31 mouse cellular contexts compared by ENCODE assay signal in genomic region chr9:36694276-36694675, GRCm38 (mm10). TPM values are rescaled to one million over a fixed set of nuclear protein-coding genes. Genes with fewer than 3 reads are reported as not detected.
"Had no signal": no experiment of that assay in that cellular context is flagged by ENCODE, and none has a peak within 500 bp of the region (broad histone marks: within the 10 kb centered on the region; RNA-seq: fewer than 3 reads in every experiment).

No protein-coding gene starts in this region.

- H3K9ac ChIP-seq: heart, embryonic 12.5 days; hindbrain, embryonic 12.5 days; hindbrain, embryonic 14.5 days; intestine, embryonic 15.5 days; limb, embryonic 12.5 days had no signal

- H3K36me3 ChIP-seq: heart, embryonic 10.5 days; heart, embryonic 12.5 days; hindbrain, embryonic 10.5 days; hindbrain, embryonic 12.5 days; intestine, embryonic 15.5 days; limb, embryonic 10.5 days; limb, embryonic 12.5 days had no signal

- H3K4me1 ChIP-seq: heart, embryonic 10.5 days; heart, embryonic 12.5 days; hindbrain, embryonic 10.5 days; hindbrain, embryonic 12.5 days; intestine, embryonic 15.5 days; limb, embryonic 10.5 days; limb, embryonic 12.5 days had no signal

- H3K27me3 ChIP-seq: heart, embryonic 12.5 days; hindbrain, embryonic 12.5 days; intestine, embryonic 15.5 days; limb, embryonic 12.5 days had no signal

- H3K4me2 ChIP-seq: heart, embryonic 12.5 days; hindbrain, embryonic 12.5 days; hindbrain, embryonic 14.5 days; intestine, embryonic 15.5 days; limb, embryonic 12.5 days had no signal

- ATAC-seq: hindbrain, embryonic 16.5 days; inflammation-experienced regulatory T-cells, adult 6 months; intestine, embryonic 15.5 days; intestine, postnatal 0 days had no signal

- H3K9me3 ChIP-seq: heart, embryonic 10.5 days; heart, embryonic 12.5 days; hindbrain, embryonic 10.5 days; hindbrain, embryonic 12.5 days; intestine, embryonic 15.5 days; limb, embryonic 10.5 days; limb, embryonic 12.5 days had no signal

- H3K27ac ChIP-seq: gastrocnemius, adult 2 months; heart, embryonic 10.5 days; hindbrain, embryonic 10.5 days; hindbrain, embryonic 12.5 days; hindbrain, embryonic 14.5 days; intestine, embryonic 15.5 days; layer of hippocampus, adult 2 months; left cerebral cortex, adult 2 months; limb, embryonic 10.5 days; limb, embryonic 12.5 days had no signal

- DNase-seq: gastrocnemius, adult 2 months; gastrocnemius, postnatal 10 days; gastrocnemius, postnatal 25 days; heart, adult 18-20 months; heart, postnatal 10 days; heart, postnatal 4 days; kidney, adult 18-20 months; kidney, adult 8-10 months; kidney, postnatal 10 days; kidney, postnatal 25 days; kidney, postnatal 4 days; liver had no signal

- H3K4me3 ChIP-seq: gastrocnemius, adult 2 months; heart, embryonic 10.5 days; heart, embryonic 12.5 days; hindbrain, embryonic 10.5 days; hindbrain, embryonic 12.5 days; intestine, embryonic 15.5 days; layer of hippocampus, adult 2 months; left cerebral cortex, adult 2 months; limb, embryonic 10.5 days; limb, embryonic 12.5 days had no signal

RNA-seq across cellular contexts. Expression of gene Acrv1, which starts 1.3 kb away (rescaled TPM):
- polyA plus RNA-seq: frontal cortex, adult 2 months; heart, embryonic 10.5 days; heart, embryonic 12.5 days; heart, embryonic 14.5 days; heart, embryonic 16.5 days; hindbrain, embryonic 10.5 days; hindbrain, embryonic 12.5 days; hindbrain, embryonic 14.5 days; hindbrain, embryonic 16.5 days; inflammation-experienced regulatory T-cells, adult 6 months; intestine, embryonic 15.5 days; intestine, postnatal 0 days; kidney, embryonic 14.5 days; kidney, embryonic 16.5 days; limb, embryonic 10.5 days; limb, embryonic 12.5 days; limb, embryonic 14.5 days had no signal

RNA-seq across cellular contexts. Expression of gene A630095E13Rik, which starts 51.1 kb away (rescaled TPM):
- polyA plus RNA-seq: heart, embryonic 10.5 days; heart, embryonic 12.5 days; heart, embryonic 14.5 days; heart, embryonic 16.5 days; hindbrain, embryonic 10.5 days; hindbrain, embryonic 12.5 days; hindbrain, embryonic 14.5 days; hindbrain, embryonic 16.5 days; inflammation-experienced regulatory T-cells, adult 6 months; intestine, embryonic 15.5 days; intestine, postnatal 0 days; kidney, embryonic 14.5 days; kidney, embryonic 16.5 days; limb, embryonic 10.5 days; limb, embryonic 12.5 days; limb, embryonic 14.5 days had no signal
